Mouse (Mus musculus): ENCODE measurements at regions not wholly inside any gene's neighbourhood (a gene's known extent, or its start where the extent isn't known, plus 50 kb on each side); places are given as distances from the start of the nearest gene placed in this dataset.
A peak's percentile ranks its signal among the peaks of the same experiment; 100 is the strongest.

DNA sequence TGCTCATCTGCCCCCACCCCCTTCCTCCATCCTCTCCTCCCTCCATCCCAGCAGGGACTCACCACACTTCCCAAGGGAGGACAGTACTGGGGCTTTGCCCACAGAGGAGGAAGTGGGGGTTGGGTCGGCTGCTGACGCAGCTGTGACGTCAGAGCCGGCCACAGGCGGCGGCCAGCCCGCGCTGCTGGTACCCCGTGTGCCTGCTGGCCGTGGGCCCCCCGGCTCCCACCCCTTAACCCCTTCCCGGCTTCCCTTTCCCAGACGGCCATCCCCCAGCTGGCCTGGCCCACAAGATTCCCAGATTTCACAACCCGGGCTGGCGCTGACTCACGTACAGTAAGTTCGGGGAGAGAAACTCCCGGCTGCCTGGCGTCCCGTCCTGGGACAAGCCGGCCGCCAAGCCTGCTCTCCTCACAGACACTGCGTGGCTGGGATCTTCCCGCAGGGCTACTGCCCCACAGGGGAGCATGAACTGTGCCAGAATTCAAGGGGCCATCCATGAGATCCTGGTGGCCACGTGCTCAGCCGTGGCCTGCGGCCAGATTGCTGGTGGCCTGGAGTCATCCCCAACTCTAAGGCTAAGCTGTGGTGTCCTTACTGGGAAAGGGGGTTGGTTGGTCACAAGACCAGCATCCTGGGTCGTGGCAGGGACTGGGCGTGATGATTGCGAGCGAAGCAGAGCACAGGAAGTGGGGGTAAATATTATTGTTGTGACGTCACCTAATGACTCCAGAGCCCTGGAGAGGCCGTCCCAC lies 87.9 kb upstream of the Tmem189 start:
- DNase-seq = peak; percentile 42 to 56

GRCm38 (mm10) chr2:167776251-167777168 lies 86.9 kb upstream of the Tmem189 start:
- no peak for DNase-seq

- DNase-seq = no peak
Measured at GRCm38 (mm10) chr2:167775218-167775915, 85.7 kb upstream of the Tmem189 start.

DNA sequence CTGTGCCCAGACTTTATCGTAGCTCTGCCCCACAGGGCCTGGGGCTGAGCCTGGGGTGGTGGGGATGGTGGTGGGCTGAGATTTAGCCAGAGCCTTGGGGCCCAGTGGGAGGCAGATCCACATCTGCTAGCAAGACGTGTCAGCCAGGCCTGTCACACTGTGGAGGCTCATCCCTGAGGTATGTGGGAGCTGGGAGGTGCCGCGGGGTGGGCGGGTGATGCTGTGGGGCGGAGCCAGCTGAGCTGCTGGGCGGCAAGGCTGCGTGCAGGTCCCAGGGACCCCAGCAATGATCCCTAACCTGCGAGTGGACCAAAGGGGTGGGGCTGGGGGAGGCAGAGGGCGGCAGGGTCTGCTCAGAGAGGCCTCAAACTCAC lies 85.2 kb upstream of the Tmem189 start:
- no peak for DNase-seq

DNA sequence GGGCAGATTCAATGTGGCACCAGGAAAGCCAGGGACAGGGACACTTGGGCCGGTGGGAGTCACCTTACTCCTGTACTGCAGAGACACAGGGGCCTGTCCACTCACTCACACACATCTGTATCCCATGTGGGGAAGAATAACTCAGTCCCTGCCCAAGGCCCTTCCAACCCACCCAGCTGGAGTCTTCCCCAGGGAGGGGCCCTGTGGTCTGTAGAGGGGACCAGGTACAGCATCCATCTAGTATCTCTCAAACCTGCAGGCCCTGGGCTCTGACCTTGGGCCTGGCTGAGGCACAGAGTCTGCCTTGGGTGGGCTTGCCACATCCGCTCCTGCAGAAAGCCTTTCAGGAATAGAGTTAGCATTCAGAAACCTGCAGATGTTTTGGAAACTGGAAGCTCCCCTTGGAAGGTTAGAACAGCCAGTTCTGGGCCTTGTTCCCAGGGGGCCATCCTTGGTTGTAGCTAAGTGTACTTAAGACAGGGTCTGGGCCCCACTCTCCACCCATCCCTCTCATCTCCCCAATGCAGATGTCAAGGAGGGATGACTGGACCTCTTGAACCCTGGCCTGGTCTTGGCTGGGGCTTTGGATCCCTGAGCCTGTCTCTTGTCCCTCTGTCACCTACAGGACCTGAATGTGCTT lies 84.7 kb upstream of the Tmem189 start:
- no peak for DNase-seq

DNA sequence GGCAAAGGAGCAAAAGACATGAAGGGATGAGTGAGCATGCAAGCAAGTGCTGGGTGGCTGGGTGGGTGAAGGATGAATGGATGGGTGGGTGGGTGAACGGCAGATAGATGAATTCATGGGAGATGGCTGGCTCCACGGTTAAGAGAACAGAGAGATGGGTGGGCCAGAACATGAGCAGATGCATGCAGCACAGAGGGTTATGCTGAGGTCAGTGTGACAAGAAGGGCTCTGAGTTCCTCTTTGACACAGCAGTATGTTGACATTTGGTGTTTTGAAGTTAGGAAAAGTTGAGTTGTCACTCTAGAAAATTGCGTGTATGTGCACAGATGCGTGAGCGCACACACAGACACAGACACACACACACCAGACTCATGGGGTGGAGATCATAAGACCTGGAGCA lies 83.2 kb upstream of the Tmem189 start:
- no peak for DNase-seq

DNA sequence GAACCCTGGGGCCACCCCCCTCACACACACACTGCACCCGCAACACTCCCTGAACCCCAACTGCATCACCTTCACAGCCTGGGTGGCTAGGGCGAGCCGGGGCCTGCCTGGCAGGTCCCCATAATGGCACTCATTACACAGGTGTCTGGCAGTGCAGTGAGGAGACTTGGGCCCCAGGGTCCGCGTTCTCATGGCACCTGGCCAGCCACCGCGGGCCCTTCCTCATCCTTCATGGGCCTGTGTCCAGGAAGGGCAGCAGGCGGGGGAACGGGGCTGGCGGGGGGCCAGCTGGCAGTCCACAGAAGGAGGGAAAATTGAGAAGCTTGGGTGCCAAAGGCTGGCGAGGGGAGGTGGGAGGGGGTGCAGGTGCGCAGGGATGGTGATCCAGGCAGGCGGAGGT lies 78.3 kb upstream of the Tmem189 start:
- peak in 1 of 2 experiments; percentile 33 for DNase-seq

DNA sequence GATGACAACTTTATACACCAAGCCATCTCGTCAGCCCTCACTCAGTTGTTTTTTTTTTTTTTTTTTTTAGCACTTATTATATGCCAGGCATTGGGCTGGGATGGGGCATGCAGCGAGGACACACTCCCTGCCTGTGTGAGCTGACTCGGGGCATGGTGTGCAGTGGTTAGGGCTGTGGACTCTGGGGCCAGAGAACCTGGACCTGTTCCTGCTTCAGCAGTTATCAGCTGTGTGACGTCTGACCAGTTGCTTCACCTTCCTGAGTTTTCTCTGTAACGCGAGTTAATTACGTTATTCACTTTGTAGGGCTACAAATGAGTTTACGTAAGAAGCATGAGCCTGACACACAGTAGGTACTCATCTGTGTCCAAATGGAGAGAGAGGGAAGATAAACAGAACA lies 77.7 kb upstream of the Tmem189 start:
- DNase-seq = no peak

GRCm38 (mm10) chr2:167765811-167766210 lies 76.2 kb upstream of the Tmem189 start:
- no peak for DNase-seq

- peak; percentile 32 to 48 for DNase-seq
Measured at GRCm38 (mm10) chr2:167765072-167765800, 75.6 kb upstream of the Tmem189 start.

- DNase-seq = no peak
Measured at GRCm38 (mm10) chr2:167763891-167764410, 74.3 kb upstream of the Tmem189 start.

- DNase-seq = no peak
Measured at GRCm38 (mm10) chr2:167761404-167761936, 71.8 kb upstream of the Tmem189 start.

DNA sequence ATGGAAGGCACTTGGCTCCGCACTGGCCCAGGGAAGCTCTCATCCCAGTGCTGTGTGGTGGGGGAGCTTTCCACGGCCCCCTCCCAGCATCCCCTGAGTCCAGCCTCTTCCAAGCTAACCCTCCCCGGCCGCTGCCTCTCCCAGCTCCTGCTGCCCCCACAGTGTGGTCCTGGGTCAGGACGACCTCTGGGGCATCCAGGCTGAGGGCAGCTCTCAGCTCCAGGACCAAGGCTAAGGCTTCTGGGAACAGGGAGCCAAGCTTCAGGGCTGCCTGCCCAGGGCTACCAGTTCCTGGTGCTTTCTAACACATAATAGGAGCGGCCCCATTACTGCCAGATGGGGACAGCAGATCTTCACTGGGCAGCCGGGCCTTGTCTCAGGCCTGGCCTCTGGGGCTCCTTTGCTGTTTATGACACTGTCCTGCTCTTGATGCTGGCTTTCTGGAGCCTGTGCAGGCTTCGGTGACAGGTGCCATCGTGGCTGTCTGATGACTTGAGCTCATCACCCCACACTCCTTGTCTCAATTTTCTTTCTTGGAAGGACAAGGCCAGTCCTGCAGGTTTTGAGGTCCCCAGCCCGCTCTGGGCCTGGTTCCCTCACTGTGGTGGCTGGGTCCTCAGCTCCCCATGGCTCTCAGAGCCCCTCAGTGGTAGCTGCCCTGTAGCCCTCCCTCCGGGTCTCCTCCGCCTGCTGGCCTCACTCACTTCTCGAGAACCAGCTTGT lies 71.2 kb upstream of the Tmem189 start:
- DNase-seq = no peak

GRCm38 (mm10) chr2:167759603-167760390 lies 70.2 kb upstream of the Tmem189 start:
- DNase-seq = no peak

DNA sequence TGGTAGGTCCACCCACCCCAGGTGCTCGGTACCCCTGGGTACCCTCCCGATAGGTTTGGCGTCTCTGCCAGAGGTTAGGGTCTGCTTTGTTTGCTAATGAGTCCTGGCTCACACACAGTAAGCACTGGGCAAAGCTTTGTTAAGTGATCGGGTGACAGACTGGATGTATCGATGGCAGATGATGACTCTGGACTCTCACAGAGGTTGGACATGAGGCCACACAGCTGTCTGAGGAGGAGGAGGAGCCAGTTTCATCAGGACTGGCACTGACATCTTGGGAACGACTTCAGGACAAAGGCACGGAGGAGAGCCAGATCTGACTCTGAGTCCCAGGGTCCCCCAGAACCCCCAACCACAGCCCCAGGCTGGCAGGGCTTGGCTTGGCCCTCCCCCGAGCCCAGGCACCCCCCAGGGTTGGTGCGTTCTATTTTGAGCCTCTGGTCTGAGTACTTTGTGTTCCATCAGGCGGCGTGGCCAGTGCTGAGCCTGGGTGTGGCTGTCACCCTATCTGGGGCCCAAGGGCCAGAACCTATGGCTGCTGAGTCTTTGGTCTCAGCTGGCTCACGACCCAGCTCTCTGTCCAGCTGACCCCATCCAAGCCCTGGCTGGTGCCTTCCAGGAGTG lies 67.6 kb upstream of the Tmem189 start:
- no peak for DNase-seq

GRCm38 (mm10) chr2:167756721-167757120 lies 67.1 kb upstream of the Tmem189 start:
- no peak for DNase-seq

GRCm38 (mm10) chr2:167754929-167755551 lies 65.4 kb upstream of the Tmem189 start:
- no peak for DNase-seq

- DNase-seq = no peak
Measured at GRCm38 (mm10) chr2:167753898-167754297, 64.3 kb upstream of the Tmem189 start.
